Mouse (Mus musculus) olfactory bulb, adult 2 months (tissue): ENCODE data around the gene Stom.

ENCODE experiments used
- CTCF ChIP-seq: fragments of 200-500 bp; IDR thresholded peaks from 2 replicates; pipeline ENCODE4 v1.5.1; 2012; ENCODE audit warnings: low read depth, mild to moderate bottlenecking, low read length, moderate library complexity; ENCODE audit not compliant: insufficient read depth
- POLR2A ChIP-seq: fragments of 200-500 bp; IDR thresholded peaks from 2 replicates; pipeline ENCODE4 v1.6.1; 2012; ENCODE audit warnings: mild to moderate bottlenecking, low read depth, low read length, moderate library complexity; ENCODE audit not compliant: insufficient read depth

- no peak for TF ChIP-seq POLR2A
- no peak for TF ChIP-seq CTCF
Measured at GRCm38 (mm10) chr2:35377600-35377999, 40.8 kb upstream of the Stom start.
